Mouse (Mus musculus) ES-Bruce4 (cell line): ENCODE measurements around the gene Gm8212. TPM values are rescaled to one million over a fixed set of nuclear protein-coding genes. Genes with fewer than 3 reads are reported as not detected.
"Not testable (repeated sequence)": the region's sequence is repeated elsewhere in the genome, so short reads cannot be mapped to it uniquely, and the experiment has no call there.

Experiments used
- H3K27ac ChIP-seq: 2 replicates; pipeline ENCODE4 v1.5.1; 2012; ENCODE audit warnings: low read length, inconsistent platforms; ENCODE audit not compliant: insufficient read depth
- H3K27me3 ChIP-seq: 2 replicates; pipeline ENCODE4 v1.6.1; 2012; ENCODE audit warnings: mild to moderate bottlenecking, low read length, inconsistent platforms; ENCODE audit not compliant: control insufficient read depth, poor library complexity, insufficient read depth, severe bottlenecking
- H3K36me3 ChIP-seq: 2 replicates; pipeline ENCODE4 v1.6.1; 2012; ENCODE audit warnings: inconsistent platforms, mild to moderate bottlenecking, low read length, moderate library complexity; ENCODE audit not compliant: control insufficient read depth, poor library complexity, insufficient read depth, severe bottlenecking
- H3K4me1 ChIP-seq: one replicate; pipeline ENCODE4 v1.8.1; 2011; ENCODE audit warnings: low read length; ENCODE audit not compliant: control insufficient read depth, insufficient read depth
- H3K4me3 ChIP-seq: 2 replicates; pipeline ENCODE4 v1.5.1; 2011; ENCODE audit warnings: low read depth, mild to moderate bottlenecking, low read length
- H3K9ac ChIP-seq: 2 replicates; pipeline ENCODE4 v1.6.1; 2012; ENCODE audit warnings: low read depth, mild to moderate bottlenecking, inconsistent platforms; ENCODE audit not compliant: poor library complexity, severe bottlenecking
- H3K9me3 ChIP-seq: replicated peaks from 2 replicates; pipeline ENCODE4 v1.6.1; 2012; ENCODE audit warnings: mild to moderate bottlenecking, low read length, inconsistent platforms; ENCODE audit not compliant: control insufficient read depth, poor library complexity, insufficient read depth, severe bottlenecking
- CTCF ChIP-seq: IDR thresholded peaks from one replicate; pipeline ENCODE4 v1.8.1; 2011; ENCODE audit warnings: low read depth, low read length
- EP300 ChIP-seq: IDR thresholded peaks from 2 replicates; pipeline ENCODE4 v1.6.1; 2011; ENCODE audit warnings: low read depth, low read length; ENCODE audit not compliant: insufficient read depth
- POLR2A ChIP-seq: IDR thresholded peaks from one replicate; pipeline ENCODE4 v1.8.1; 2011; ENCODE audit warnings: low read length; ENCODE audit not compliant: insufficient read depth
- polyA plus RNA-seq: library from polyadenylated mRNA; stranded (reverse); fragments of >200 nt; gene quantifications from 2 replicates; pipeline ENCODE4 v1.2.4, GENCODE M21; 2011; ENCODE audit warnings: low read depth; ENCODE audit not compliant: missing spikeins, insufficient read depth, insufficient read length

Gm8212 gene
- not detected in 2 replicates for polyA plus RNA-seq

DNA sequence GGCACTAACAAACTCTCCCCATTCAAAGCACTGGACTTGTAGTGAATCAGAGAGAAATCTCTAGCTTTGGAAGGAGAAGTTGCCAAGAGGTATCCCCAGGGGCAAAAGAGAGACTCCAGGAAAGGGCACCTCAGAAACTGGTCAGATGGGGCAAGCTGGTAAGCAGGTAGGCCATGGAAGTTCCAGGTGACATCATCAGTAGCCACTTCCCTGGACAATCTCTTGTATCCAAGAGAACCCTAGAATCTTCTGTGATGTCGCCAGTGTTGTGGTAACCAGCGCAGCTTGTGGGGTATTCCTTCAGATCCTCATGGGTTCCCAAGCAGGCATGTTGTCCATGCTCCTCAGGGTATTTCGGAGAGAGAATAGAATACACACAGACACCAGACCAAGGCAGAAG, at the start of gene Gm8212:
Gene Gm8212, plus strand, starts transcription at position 301 of the 400 bp plus-strand sequence.
- not testable (repeated sequence) for H3K4me3 ChIP-seq, H3K9me3 ChIP-seq, H3K27me3 ChIP-seq, H3K36me3 ChIP-seq, H3K4me1 ChIP-seq, H3K9ac ChIP-seq, H3K27ac ChIP-seq

GRCm38 (mm10) chr14:44213154-44213553, 15.7 kb downstream of the Gm8212 start, which contains the start of gene 4930503E14Rik:
4930503E14Rik (minus strand) TSS chr14:44213254.
- H3K9ac ChIP-seq, H3K36me3 ChIP-seq, H3K9me3 ChIP-seq, H3K27ac ChIP-seq, H3K27me3 ChIP-seq, H3K4me3 ChIP-seq, H3K4me1 ChIP-seq: not testable (repeated sequence)

GRCm38 (mm10) chr14:44248039-44248438, 50.6 kb downstream of the Gm8212 start:
- Histone ChIP-seq H3K9ac (no peak overlapping the region), H3K27ac (no peak overlapping the region), H3K4me1 (no peaks in the 10 kb centered on the region), H3K27me3 (no peaks in the 10 kb centered on the region), H3K4me3 (no peak overlapping the region), H3K9me3 (peaks cover 6% of the 10 kb centered on the region; the same call in 1 of the 2 replicates), H3K36me3 (no peaks in the 10 kb centered on the region)
- TF ChIP-seq POLR2A: no peak
- no peak for TF ChIP-seq CTCF
- no peak for TF ChIP-seq EP300

Other genes starting within 250 kb of the Gm8212 start
- gene Ang5, start 240.6 kb upstream of the Gm8212 start, polyA plus RNA-seq: not detected in 2 replicates
- not detected in 2 replicates for gene Ang6, start 195.4 kb upstream of the Gm8212 start, polyA plus RNA-seq
- gene Ear2, start 95.0 kb upstream of the Gm8212 start, polyA plus RNA-seq: not detected in 2 replicates
- gene Gm3327, start 73.8 kb upstream of the Gm8212 start, polyA plus RNA-seq: not detected in 2 replicates
- gene 4930503E14Rik, start 15.6 kb downstream of the Gm8212 start, polyA plus RNA-seq: not detected in 2 replicates
- not detected in 2 replicates for gene Gm8220, start 87.9 kb downstream of the Gm8212 start, polyA plus RNA-seq
- gene Gm5930, start 140.9 kb downstream of the Gm8212 start, polyA plus RNA-seq: not detected in 2 replicates
- not detected in 2 replicates for gene Gm8229, start 167.7 kb downstream of the Gm8212 start, polyA plus RNA-seq
- not detected in 2 replicates for gene Gm3371, start 213.0 kb downstream of the Gm8212 start, polyA plus RNA-seq
- gene Gm8232, start 236.0 kb downstream of the Gm8212 start, polyA plus RNA-seq: not detected in 2 replicates